Mouse (Mus musculus): ENCODE measurements around the gene Cdkal1. TPM values are rescaled to one million over a fixed set of nuclear protein-coding genes. Genes with fewer than 3 reads are reported as not detected.

The Cdkal1 gene
- total RNA-seq, 2 experiments from 2014 or later: 29.5 to 33.0 TPM

DNA sequence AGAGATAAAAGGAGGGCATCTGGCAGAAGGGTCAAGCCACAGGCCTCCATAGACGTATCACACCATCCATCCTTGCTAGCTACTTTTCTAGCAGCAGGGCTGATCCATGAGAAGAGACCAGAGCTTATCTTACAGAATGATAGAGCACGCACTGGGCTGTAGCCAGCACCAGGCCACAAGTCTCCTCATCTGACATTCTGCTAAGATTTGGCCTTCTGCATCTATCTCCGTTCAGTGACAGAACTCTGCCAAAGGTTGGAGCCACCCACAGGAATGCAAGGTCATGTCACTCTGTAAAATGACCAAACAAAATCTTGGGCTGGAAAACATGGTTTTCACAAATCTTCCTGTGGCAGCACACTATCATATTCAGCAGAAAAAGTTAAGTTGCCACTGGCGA lies 493.6 kb downstream of the Cdkal1 start:
- no peak for DNase-seq (ENCODE audit: low spot score in 2 of 2)

DNA sequence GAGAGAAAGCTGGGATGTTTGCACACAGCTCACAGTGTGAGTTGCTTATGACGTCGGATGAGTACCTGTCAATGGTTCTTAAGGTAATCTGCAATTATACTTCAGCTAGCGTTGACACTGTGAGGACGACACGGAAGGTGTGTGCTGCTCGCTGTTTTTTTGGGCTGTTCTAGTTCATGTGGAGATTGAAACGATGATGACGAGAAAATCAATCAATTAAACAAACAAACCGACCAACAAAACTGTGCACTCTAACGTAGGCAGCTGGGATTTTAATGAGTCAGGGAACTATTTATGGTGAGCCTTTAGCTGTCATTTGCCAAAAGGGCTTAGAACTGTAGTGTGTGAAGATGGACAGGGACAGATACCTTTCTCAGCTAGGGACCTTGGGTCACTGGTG lies 494.6 kb downstream of the Cdkal1 start:
- DNase-seq (ENCODE audit: low spot score in 2 of 2): no peak

DNA sequence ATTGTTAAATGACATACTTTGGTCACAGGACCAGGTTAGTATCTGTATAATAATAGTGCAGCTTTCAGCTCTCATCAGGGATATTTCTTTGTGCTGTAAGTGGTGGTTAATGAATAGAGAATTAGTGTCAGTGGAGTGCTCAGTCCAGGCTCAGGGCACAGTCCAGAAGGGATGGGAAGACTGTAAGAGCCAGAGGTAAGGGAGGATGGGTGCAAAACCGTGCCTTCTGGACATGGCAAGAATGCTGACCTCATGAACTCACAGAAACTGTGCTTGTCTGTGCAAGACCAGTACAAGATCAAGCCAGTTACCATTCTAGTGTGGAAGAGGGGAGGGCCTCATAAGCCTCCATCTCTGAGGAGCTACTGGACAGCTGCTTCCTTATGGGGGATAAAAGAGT lies 496.1 kb downstream of the Cdkal1 start:
- DNase-seq (ENCODE audit: low spot score in 2 of 2): no peak

DNA sequence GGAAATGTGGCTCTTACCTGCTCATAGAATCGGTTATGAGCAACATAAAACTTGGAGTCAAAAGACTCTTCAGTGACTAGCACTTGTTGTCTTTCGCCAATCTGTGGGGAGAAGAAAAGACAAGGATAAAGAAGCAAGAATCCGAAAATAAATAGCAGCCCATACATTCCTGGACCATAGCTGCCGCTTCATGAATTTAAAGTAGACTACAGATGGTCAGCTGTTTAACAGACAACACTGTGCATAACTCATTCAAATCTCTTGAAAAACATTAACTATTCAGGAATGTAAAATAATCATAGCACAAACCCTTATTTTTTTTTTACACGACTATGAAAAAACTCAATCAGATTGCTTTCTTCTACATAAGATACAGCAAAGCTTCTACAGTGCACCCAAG lies 498.0 kb downstream of the Cdkal1 start:
- DNase-seq (ENCODE audit: low spot score in 2 of 2): no peak

DNA sequence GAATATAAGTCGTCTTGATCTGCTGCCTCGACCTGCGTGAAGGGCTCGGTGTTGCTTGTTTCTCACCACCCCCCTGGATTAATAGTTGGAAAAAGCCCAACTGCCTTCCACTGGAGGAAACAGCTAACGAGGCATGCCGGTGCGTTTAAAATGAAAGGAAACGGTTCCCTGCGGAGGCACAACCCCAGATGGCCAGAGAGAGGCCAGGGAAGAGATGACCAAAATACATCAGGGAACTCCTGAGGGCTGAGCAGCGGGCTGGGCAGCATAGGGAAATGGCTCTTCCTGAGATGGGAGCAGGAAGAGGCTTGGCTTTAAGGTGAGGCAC lies 499.4 kb downstream of the Cdkal1 start:
- no peak for DNase-seq (ENCODE audit: low spot score in 2 of 2)

DNA sequence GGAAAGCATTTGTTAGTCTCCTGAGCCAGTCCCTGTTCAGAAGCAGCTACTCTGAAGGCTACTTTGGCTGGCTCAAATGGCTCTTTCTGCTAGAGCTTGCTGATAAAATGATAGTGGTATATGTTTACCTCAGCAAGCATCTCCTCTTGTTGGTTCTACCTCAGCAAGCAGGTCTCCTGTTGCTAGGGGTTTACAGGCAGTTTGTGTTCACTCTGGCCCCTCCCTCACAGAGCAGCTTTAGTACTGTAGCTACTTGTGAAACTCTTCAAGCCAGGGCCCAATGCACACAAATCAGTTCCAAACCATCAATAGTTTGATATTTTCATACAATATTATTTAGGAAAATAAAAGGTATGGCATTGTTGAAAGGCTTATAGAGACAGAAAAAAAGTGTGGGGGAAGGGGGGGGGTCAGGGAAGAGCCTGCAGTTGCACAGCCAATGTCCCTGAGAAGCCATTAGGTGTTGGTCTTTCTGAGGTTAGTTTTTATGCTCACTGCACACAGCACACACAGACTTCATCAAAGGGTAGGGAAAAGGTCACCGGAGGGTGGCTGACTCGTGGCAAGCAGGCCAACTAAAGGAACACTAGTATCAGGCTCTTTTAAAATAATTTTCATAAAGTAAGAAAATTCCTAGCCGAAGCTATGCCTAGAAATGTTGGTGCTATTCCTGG lies 499.9 kb downstream of the Cdkal1 start:
- DNase-seq (ENCODE audit: low spot score in 2 of 2): no peak

DNA sequence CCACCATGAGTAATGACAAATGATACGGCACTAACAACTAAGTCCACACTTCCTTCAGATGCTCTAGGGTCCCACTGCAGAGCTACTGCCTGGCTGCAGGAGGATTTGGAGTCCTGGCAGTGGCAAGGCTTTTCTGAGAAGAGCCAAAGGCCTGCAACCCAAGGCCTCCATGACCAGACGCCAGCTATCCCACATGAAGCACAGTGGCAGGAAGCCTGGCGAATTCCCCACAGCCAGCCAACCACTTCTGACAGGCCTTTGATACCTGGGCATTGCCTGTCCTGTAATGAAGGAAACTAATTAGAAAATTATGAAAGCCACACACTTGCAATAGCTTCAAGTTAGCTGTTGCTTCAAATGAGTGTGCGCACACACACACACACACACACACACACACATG lies 500.5 kb downstream of the Cdkal1 start:
- DNase-seq (ENCODE audit: low spot score in 2 of 2): no peak

DNA sequence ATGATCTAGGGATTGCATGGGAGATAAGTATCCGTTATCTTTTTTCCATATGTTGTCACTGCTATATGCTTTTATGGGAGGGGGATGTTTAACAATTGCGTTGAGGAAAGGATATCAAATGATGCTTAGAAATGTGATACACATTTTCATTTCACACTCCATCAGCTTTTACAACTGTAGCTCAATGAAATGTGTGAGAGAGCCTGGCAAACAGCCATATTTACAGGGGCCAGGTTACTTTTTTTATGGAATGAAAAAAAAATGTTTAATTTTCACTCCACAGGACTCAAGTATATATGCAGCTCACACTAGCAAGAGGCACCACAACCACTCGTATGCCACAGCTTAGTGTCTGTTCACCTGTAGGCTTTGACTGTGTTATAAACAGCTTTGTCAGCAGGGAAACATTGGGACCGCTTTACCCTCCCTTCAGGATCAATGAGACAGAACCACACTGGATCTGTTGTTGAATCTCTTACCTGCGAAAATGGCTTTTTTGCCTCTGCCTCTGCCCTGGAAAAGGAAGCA lies 501.5 kb downstream of the Cdkal1 start:
- DNase-seq (ENCODE audit: low spot score in 2 of 2): no peak

DNA sequence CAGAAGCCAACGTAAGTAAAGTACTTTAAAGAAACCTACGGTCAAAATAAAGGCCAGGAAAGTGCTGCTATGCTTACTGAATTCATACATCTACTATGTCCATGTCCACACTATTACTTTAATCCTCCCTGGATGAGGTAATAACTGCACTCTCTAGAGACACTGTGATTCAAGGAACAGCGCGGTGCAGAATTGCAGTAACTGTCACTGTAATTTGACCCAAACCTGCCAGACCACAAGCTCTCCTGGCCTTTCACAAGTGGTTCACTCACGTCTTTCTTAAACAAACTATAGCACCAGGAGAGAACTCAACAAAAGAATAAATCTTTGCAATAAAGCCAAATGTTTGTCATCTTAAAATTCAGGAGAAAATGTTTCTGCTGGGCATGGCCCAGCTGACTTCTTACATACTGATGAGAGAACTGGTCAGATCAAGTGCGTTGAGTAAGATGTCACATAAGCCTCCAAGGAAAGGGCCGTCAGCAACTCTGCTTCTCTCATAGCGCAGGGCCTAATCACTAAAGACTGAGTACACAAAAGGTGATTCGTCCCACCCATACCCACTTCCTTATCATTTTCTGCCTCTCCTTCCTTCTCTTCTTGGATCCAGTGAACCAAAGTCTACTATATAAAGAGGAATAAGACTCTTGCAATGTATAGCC lies 504.3 kb downstream of the Cdkal1 start:
- DNase-seq (ENCODE audit: low spot score in 2 of 2): no peak

DNA sequence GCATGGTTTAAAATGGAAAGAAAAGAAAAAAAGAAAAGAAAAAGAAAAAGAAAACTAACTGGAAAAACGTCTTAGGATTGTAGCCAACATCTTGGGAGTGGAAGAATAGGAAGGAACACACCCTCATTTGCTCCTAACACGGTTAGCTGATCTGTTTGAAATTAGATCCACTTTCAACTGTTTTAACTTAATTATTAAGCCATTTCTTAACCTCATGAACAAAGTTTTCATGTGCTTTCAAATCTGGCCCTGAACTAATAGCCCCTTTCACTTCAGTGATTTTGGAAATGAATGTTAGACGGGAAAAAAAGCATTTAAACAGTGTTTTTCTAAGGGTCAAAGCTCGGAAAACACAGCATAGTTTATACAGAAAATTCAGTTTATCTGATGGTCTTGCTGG lies 505.5 kb downstream of the Cdkal1 start:
- no peak for DNase-seq (ENCODE audit: low spot score in 2 of 2)

DNA sequence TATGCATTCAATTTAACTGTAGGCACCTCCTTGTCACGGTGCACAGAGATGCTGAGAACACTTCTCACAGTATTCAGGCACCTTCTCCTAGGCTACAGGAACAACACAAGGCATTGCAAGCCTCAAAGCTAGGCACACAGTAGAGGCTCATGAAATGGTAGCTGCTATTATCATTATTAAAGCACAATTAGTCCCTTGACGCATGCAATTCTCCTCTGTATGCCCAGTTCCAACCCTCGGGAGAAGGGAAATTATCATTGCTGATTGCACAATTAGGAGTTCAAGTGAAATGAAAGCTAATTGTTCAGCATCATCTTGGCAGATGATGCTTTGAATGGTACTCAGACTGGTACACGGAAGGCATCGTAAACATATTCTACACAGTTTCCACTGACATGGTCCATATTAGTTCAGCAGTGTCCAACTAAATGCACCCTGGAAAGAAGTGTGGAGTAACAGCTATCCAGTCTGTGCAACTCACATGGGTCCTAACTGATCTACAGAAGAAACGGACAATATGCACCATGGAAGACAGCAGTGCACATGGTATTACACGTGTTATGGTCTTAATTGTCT lies 506.0 kb downstream of the Cdkal1 start:
- DNase-seq (ENCODE audit: low spot score in 2 of 2): no peak

DNA sequence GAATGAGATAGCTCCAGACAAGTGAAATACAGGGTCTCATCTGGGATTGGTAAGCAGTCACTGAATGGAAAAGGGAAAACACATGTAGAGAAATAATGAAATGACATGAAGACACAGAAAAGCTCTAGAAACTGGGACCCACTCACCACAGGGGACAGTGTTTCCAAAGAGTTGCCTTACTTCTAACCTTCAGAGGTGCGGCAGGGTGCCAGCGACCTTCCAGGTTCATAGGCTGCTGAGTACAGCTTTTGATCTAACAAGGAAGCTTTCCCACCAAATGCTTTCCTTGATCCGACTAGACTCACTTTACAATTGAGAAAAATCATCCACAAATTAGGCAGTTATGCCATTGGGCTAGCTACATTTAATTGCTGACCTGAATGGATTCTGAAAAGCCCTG lies 507.1 kb downstream of the Cdkal1 start:
- no peak for DNase-seq (ENCODE audit: low spot score in 2 of 2)

DNA sequence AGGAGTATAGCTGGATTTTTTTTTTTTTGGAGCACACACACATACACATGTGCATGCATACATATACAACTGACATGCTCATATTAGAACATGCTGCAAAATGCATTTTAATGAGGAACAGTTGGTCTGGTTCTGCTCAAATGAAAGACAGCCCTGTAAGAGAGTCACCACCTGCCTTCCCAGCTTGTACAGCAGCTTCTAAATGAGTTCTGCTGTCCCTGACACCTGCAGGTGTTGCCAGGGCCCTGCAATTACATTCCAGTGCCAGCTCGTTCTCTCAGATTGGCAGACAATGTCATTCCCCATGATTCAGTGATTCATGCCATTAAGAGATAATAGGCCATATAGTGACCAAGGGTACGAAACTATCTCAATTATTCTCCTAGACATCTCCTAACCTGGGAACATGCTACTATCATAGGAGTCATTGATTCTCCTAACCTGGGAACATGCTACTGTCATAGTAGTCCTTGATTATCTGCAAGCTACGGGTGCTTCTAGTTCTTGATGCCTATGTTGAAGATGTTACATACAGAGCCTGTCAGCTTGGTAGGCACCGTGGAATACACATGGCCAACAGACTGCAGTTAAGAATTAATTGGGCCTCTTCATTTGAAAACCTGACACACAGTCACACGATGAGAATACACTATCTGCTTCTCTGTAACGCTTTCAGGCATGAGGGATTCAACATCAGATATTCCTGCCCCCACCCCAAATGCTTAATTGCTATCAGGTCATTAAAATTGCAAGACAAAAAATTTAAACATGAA lies 522.6 kb downstream of the Cdkal1 start:
- no peak for DNase-seq (ENCODE audit: low spot score in 2 of 2)

DNA sequence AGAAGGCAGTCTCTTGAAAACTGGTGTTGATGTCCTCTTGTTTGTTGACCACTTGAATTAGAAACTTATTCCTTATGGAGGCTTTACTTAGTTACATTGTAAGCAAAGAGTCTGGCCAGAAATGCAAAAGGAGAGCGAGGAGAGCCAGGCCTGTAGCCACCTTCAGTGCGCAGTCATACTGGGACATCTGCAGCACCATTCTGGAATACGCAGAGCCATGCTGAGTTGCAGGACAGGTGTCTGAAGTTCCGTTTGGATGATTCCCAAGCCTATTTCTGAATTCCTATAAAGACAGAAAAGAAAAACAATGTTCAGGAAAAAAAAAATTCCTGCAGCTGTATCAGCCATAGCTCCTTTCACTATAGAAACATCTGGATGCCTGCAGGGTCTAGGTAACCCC lies 529.5 kb downstream of the Cdkal1 start:
- no peak for DNase-seq (ENCODE audit: low spot score in 2 of 2)

DNA sequence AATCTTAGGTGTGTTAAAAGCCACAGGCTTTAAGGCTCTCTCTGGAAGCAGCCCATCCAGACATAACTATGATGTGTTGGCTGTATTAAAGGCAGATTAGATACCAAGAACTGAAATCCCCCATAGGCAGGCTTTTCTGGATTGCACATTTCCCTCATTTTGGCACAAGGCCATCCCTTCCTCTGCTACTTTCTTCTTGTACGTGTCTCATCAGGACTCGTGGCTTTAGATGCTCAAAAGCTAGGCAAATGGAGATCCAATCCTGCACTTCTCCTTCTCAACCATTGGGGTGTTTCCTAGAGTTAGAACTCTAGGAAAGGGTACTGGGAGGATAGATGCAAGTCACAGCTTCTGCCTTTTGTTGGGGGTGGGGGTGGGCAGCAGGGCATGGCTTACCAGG lies 535.1 kb downstream of the Cdkal1 start:
- DNase-seq (ENCODE audit: low spot score in 2 of 2): no peak

DNA sequence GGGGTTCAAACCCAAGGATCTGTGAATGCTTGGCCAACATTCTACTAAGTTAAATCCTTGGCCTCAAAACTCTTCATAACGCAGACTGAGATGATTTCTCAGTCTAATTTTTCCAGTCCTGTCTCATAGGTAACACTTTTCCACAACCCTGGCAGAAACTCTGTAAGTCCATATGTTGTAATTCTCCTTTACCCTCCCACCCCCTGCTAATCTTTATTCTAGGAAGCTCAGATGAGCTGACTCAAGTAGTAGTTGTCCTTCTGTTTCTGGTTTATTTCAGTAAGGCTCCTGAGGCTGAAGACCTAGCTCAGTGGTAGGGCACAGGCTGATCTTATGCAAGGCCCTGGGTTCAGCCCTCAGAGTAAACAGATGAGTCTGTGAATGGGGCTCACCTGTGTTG lies 537.8 kb downstream of the Cdkal1 start:
- no peak for DNase-seq (ENCODE audit: low spot score in 2 of 2)

DNA sequence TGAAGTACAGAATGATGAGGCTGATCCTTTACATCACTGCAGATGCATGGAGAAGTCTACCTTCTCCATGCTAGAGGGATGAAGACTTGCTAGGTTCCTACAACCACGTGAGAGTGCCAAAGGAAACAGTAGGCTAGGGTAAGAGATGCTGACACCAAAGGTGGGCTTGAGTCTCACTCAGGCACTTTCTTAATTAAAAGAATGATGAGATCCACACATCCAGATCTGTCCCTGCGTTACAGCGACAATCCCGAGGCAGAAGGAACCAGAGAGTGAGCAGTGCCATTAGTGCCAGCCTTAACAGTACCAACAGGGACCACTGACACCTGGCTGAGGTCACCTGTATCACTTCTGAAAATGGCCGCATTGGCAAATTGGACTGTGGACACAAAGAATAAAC lies 539.2 kb downstream of the Cdkal1 start:
- DNase-seq (ENCODE audit: low spot score in 2 of 2): no peak

DNA sequence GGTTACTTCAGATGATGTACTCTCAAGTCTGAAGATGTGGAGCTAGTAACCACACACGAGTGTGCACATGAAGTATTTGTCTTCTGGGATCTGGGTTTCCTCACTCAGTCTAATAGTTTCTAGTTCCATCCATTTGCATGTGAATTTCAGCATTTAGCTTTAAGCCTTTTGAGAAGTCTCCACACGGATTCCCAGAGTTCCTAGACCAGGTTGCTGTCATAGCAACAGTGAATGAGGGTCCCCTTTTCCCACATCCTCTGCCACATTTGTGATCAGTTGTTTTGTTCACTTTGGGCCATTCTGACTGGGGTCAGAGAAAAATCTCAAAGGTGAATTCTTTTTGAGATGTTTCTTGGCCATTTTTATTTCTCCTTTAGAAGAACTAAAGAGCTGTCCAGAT lies 543.4 kb downstream of the Cdkal1 start:
- no peak for DNase-seq (ENCODE audit: low spot score in 2 of 2)

DNA sequence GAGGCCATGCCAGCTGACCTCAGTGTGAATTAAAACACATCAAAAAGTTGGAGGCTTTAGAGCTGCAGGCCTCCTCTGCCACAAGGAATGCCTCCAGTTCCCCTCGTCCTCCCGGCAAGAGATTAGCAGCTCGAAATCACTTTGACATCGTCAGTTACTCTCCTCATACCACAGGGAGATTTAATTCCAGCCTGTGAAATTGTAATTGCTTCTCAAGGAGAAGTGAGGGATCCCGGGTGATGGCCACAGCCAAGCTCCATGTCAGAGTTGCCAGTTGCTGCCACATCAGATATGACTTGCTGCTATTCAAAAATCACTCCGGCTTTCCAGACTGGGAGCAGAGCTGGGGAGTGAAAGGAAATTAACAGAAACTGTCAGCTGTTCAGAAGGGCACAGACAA lies 548.1 kb downstream of the Cdkal1 start:
- no peak for DNase-seq (ENCODE audit: low spot score in 2 of 2)

DNA sequence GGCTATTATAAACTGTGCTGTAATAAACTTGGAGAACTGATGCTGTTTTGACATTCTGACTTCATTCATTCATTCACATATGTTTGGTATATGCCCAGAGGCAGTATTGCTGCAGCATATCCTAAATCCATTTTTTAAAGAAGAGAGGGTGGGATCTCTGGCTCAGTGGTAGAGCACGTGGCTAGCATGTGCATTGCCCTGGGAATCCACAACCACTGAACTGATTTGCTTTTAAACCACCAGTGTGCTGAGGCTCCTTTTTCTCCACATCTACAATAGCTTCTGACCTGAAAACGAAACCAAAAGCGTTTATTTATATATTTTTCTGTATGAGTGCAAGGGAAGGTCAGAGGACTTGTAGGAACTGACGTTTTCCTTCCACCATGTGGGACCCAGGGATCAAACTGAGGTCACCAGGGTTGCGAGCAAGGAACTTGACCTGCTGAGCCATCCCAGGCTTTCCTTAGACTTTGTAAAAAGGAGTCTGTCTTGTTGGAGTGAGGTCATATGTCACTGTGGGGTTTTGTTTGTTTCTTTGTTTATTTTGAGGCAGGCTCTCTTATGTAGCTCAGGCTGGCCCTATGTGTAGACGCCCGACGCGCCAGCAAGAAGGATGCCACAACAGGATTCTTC lies 562.8 kb downstream of the Cdkal1 start:
- no peak for DNase-seq (ENCODE audit: low spot score in 2 of 2)

DNA sequence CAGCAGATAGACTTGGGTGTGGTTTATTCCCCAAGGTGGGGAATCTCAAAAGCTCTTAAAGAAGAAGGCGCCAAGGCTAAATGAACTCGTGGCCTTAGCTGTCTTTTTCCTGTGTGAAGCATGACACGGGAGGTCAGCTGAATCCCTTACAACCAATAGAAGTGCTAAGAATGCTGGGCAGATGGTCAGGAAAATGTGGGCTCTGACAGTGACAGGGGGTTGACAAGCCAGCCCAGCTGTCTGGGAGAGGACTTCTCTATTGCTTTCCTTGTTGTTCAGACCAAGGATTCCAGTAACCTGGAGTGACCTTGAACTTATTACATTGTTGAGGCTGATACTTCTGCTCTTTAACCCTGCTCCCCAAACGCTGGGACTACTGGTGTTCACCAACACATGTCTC lies 564.9 kb downstream of the Cdkal1 start:
- peak in 1 of 2 experiments; percentile 31 for DNase-seq (ENCODE audit: low spot score in 2 of 2)

DNA sequence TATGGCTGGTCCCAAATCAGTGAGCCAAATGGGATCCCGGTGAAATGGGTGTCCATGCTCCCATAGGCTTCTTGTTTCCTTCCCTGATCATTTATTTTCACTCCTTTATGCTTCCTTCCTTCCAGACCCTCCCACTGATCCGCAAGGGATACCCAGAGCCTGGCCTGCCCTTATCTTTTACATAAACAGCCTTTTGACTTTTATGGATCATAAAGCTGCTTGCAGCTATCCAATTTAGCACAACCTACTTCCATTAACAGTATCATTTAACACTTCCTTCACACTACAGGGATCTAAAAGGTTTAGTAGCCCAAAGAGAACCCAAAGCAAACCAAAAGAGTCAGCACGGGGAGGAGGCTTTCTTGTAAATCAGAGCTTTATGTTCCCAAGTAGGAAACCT lies 570.4 kb downstream of the Cdkal1 start:
- DNase-seq (ENCODE audit: low spot score in 2 of 2): no peak

Data from gastrocnemius, postnatal 4 days (tissue).